Mouse (Mus musculus): ENCODE results near the gene Coa6.
A peak's percentile ranks its signal among the peaks of the same experiment; 100 is the strongest.

Coa6 gene

DNA sequence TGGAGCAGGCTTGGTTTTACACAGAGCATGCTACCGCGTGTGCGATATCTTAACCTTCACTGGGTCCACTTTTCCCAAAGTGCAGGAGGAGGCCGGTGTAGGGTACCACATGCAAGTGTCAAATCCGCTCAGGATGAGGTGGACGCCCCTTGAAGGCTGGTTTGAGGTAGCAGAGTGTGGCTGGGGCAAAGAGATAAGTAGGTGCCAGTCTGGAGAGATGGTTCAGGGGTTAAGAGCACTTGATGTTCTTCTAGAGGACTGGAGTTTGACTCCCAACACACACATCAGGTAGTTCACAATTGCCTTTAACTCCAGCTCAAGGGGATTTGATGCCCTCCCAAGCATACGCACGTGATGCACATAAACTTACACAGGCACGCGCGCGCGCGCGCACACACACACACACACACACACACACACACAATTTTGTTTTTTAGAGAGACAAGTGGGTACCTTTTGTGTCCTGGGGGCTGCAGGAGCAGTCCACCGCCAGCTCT lies 51.5 kb downstream of the Coa6 start:
- peak; percentile 11 for DNase-seq

DNA sequence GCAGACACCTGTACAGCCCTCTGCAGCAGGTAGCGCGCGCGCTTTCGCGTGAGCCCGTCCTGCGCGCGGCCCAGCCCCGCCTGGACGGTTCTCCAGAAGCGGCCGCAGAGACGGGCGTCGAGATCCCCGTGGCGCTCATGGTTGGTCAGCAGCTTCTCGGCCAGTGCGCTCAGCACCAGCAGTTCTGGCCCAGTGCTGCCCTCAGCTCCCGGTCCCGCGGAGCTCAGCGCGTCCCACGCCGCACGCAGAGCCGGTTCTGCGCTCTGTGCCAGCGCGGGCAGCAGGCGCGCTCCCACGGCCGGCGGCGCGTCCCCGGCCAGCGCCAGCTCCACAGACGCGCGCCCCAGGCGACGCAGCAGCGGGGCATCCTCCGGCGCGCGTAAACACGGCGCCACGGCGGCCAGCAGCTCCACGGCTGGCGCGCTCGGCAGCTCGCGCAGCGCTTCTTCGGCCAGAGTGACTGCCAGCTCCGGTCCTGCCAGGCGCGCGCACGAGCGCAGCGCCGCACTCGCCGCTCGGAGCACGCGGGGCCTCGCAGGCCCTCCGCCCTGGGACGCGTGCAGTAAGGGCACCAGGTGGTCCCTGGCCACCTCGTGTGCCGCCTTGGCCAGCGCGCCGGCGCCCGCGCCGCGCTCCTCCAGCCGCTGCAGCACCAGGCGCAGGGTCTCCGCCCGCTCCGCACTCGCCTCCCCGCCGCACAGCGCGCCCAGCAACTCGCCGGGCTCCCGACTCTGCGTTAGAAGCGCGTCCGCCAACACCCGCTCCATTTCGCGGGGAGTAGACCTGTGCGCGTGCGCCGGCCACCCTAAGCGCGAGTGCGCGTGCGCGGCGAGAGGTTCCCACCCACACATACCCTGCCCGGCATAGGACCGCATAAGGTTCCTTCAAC lies 52.2 kb downstream of the Coa6 start, which contains the start of gene Tarbp1:
Tarbp1 (minus strand) TSS at position 767 of the 889 bp plus-strand sequence.
- peak; percentile 89 for DNase-seq
